Mouse (Mus musculus) heart, embryonic 13.5 days (tissue): ENCODE measurements around the gene Cd5. TPM values are rescaled to one million over a fixed set of nuclear protein-coding genes. Genes with fewer than 3 reads are reported as not detected.

ENCODE experiments used
- ATAC-seq: fragments of 200-750 bp; cut with Nextera tagmentation; 2 replicates; pipeline ENCODE4 v1.8.0; 2017; ENCODE audit warnings: moderate TSS enrichment; ENCODE audit not compliant: insufficient number of reproducible peaks, low FRiP score, low TSS enrichment; ENCODE audit errors: extremely low read depth
- H3K27ac ChIP-seq: fragments of 300-500 bp; sonication (generic); replicated peaks from 2 replicates; pipeline ENCODE4 v1.5.1; 2015; ENCODE audit warnings: moderate library complexity, mild to moderate bottlenecking, inconsistent platforms
- H3K27me3 ChIP-seq: fragments of 300-500 bp; sonication (generic); replicated peaks from 2 replicates; pipeline ENCODE4 v1.6.1; 2015; ENCODE audit warnings: mild to moderate bottlenecking, inconsistent platforms
- H3K36me3 ChIP-seq: fragments of 300-500 bp; sonication (generic); 2 replicates; pipeline ENCODE4 v1.6.1; 2015; ENCODE audit warnings: mild to moderate bottlenecking, inconsistent platforms
- H3K4me1 ChIP-seq: fragments of 300-500 bp; sonication (generic); 2 replicates; pipeline ENCODE4 v1.6.1; 2015; ENCODE audit warnings: inconsistent platforms
- H3K4me2 ChIP-seq: fragments of 300-500 bp; sonication (generic); 2 replicates; pipeline ENCODE4 v1.6.1; 2015; ENCODE audit warnings: inconsistent platforms, mild to moderate bottlenecking, moderate library complexity
- H3K4me3 ChIP-seq: fragments of 300-500 bp; sonication (generic); 2 replicates; pipeline ENCODE4 v1.5.1; 2015; ENCODE audit warnings: moderate library complexity, mild to moderate bottlenecking, inconsistent platforms
- H3K9ac ChIP-seq: fragments of 300-500 bp; sonication (generic); 2 replicates; pipeline ENCODE4 v1.6.1; 2015; ENCODE audit warnings: inconsistent platforms, mild to moderate bottlenecking, moderate library complexity
- H3K9me3 ChIP-seq: fragments of 300-500 bp; sonication (generic); 2 replicates; pipeline ENCODE4 v1.6.1; 2016; ENCODE audit warnings: inconsistent platforms
- WGBS: fragments of 180-500 bp; shearing (Covaris S2); methylation state at CpG from one replicate; pipeline ENCODE4 v1.1.7; 2015; ENCODE audit warnings: mixed read lengths; 5-methylcytosine and 5-hydroxymethylcytosine counted together
- polyA plus RNA-seq: library from polyadenylated mRNA; unstranded; fragments of >200 nt; fragmentation: Nextera tagmentation; extraction: Ambion mirVana; gene quantifications from 2 replicates; pipeline ENCODE4 v1.2.1, GENCODE M21; 2015

Cd5 gene
- polyA plus RNA-seq, 1 experiment from 2014 or later, result 0.71 TPM

GRCm38 (mm10) chr19:10712646-10713045 is 26.2 kb downstream of the Cd5 start:
- 91% methylated on average over 12 of the region's 12 CpGs for WGBS
- no peaks in the 10 kb centered on the region for H3K27me3 ChIP-seq
- no peak overlapping the region for H3K27ac ChIP-seq
- no peaks in the 10 kb centered on the region for H3K9me3 ChIP-seq
- peaks cover 59% of the 10 kb centered on the region for H3K36me3 ChIP-seq
- peaks cover 31% of the 10 kb centered on the region for H3K4me1 ChIP-seq
- no peak overlapping the region for H3K4me3 ChIP-seq
- H3K9ac ChIP-seq, result no peak overlapping the region
- H3K4me2 ChIP-seq, result no peak overlapping the region
- no peak for ATAC-seq

- Histone ChIP-seq H3K9me3 (no peaks in the 10 kb centered on the region), H3K27me3 (no peaks in the 10 kb centered on the region), H3K4me2 (no peak overlapping the region), H3K36me3 (peaks cover 64% of the 10 kb centered on the region), H3K27ac (no peak overlapping the region), H3K9ac (no peak overlapping the region), H3K4me1 (peaks cover 35% of the 10 kb centered on the region), H3K4me3 (no peak overlapping the region)
- no peak for ATAC-seq
- WGBS, result 92% methylated on average over 7 of the region's 7 CpGs
These were observed 26.6 kb downstream of the Cd5 start for GRCm38 (mm10) chr19:10712194-10712593.

GRCm38 (mm10) chr19:10710751-10711150 is 28.1 kb downstream of the Cd5 start:
- Histone ChIP-seq H3K36me3 (peaks cover 76% of the 10 kb centered on the region), H3K9me3 (no peaks in the 10 kb centered on the region), H3K27ac (peak overlapping the region; percentile 96), H3K4me2 (no peak overlapping the region), H3K9ac (peak overlapping the region; percentile 66; the same call in 1 of the 2 replicates), H3K27me3 (no peaks in the 10 kb centered on the region), H3K4me3 (no peak overlapping the region), H3K4me1 (peaks cover 44% of the 10 kb centered on the region)
- ATAC-seq, result no peak
- 88% methylated on average over 4 of the region's 4 CpGs for WGBS

GRCm38 (mm10) chr19:10710088-10710511 is 28.7 kb downstream of the Cd5 start:
- ATAC-seq, result peak; percentile 3; the same call in 1 of the 2 replicates
- no peaks in the 10 kb centered on the region for H3K27me3 ChIP-seq
- no peaks in the 10 kb centered on the region for H3K9me3 ChIP-seq
- peak overlapping the region; percentile 66; the same call in 1 of the 2 replicates for H3K9ac ChIP-seq
- WGBS, result 67% methylated on average over 9 of the region's 9 CpGs
- H3K36me3 ChIP-seq, result peaks cover 76% of the 10 kb centered on the region
- H3K4me3 ChIP-seq, result no peak overlapping the region
- H3K4me1 ChIP-seq, result peaks cover 50% of the 10 kb centered on the region
- H3K27ac ChIP-seq, result peak overlapping the region; percentile 96
- H3K4me2 ChIP-seq, result peak overlapping the region; percentile 31; the same call in 1 of the 2 replicates

- Histone ChIP-seq H3K4me3 (no peak overlapping the region), H3K9ac (peak overlapping the region; percentile 66), H3K27ac (peak overlapping the region; percentile 96), H3K9me3 (no peaks in the 10 kb centered on the region), H3K36me3 (peaks cover 76% of the 10 kb centered on the region), H3K27me3 (no peaks in the 10 kb centered on the region), H3K4me1 (peaks cover 55% of the 10 kb centered on the region), H3K4me2 (peak overlapping the region; percentile 31; the same call in 1 of the 2 replicates)
- WGBS, result 14% methylated on average over 8 of the region's 8 CpGs
- ATAC-seq, result peak; percentile 65; the same call in 1 of the 2 replicates
These were observed 29.3 kb downstream of the Cd5 start for GRCm38 (mm10) chr19:10709360-10710087.

- ATAC-seq, result no peak
- Histone ChIP-seq H3K4me2 (0 out of 2 replicates have a peak overlapping the region, but pooled peaks have one; percentile 16), H3K27me3 (no peaks in the 10 kb centered on the region), H3K4me1 (peaks cover 58% of the 10 kb centered on the region), H3K27ac (peak overlapping the region; percentile 96), H3K9me3 (no peaks in the 10 kb centered on the region), H3K9ac (peak overlapping the region; percentile 66), H3K36me3 (peaks cover 70% of the 10 kb centered on the region), H3K4me3 (no peak overlapping the region)
- WGBS, result 63% methylated on average over 6 of the region's 6 CpGs
These were observed 29.9 kb downstream of the Cd5 start for GRCm38 (mm10) chr19:10708900-10709299.

- Histone ChIP-seq H3K4me1 (peaks cover 58% of the 10 kb centered on the region), H3K4me2 (no peak overlapping the region), H3K27ac (peak overlapping the region; percentile 96; the same call in 1 of the 2 replicates), H3K4me3 (no peak overlapping the region), H3K9ac (no peak overlapping the region), H3K27me3 (no peaks in the 10 kb centered on the region), H3K9me3 (no peaks in the 10 kb centered on the region), H3K36me3 (peaks cover 60% of the 10 kb centered on the region)
- 76% methylated on average over 1 of the region's 1 CpGs for WGBS
- no peak for ATAC-seq
These were observed 30.9 kb downstream of the Cd5 start for GRCm38 (mm10) chr19:10707881-10708280.

- Histone ChIP-seq H3K9me3 (no peaks in the 10 kb centered on the region), H3K27me3 (no peaks in the 10 kb centered on the region), H3K27ac (no peak overlapping the region), H3K4me3 (no peak overlapping the region), H3K4me1 (peaks cover 58% of the 10 kb centered on the region), H3K9ac (peak overlapping the region; percentile 62), H3K4me2 (no peak overlapping the region), H3K36me3 (peaks cover 54% of the 10 kb centered on the region)
- ATAC-seq, result no peak
- WGBS, result 62% methylated on average over 13 of the region's 13 CpGs
These were observed 31.5 kb downstream of the Cd5 start for GRCm38 (mm10) chr19:10707087-10707875.

GRCm38 (mm10) chr19:10703470-10703869 is 35.3 kb downstream of the Cd5 start:
- 88% methylated on average over 8 of the region's 8 CpGs for WGBS
- Histone ChIP-seq H3K9me3 (no peaks in the 10 kb centered on the region), H3K27ac (no peak overlapping the region), H3K4me2 (no peak overlapping the region), H3K4me3 (no peak overlapping the region), H3K4me1 (peaks cover 70% of the 10 kb centered on the region), H3K36me3 (peaks cover 25% of the 10 kb centered on the region), H3K9ac (no peak overlapping the region), H3K27me3 (no peaks in the 10 kb centered on the region)
- no peak for ATAC-seq

- WGBS, result 79% methylated on average over 8 of the region's 8 CpGs
- Histone ChIP-seq H3K4me1 (peaks cover 75% of the 10 kb centered on the region), H3K27me3 (no peaks in the 10 kb centered on the region)
These were observed 36.7 kb downstream of the Cd5 start for GRCm38 (mm10) chr19:10702125-10702524.

GRCm38 (mm10) chr19:10701013-10701726 is 37.6 kb downstream of the Cd5 start:
- Histone ChIP-seq H3K27ac (no peak overlapping the region), H3K4me3 (no peak overlapping the region), H3K9me3 (no peaks in the 10 kb centered on the region), H3K27me3 (no peaks in the 10 kb centered on the region), H3K9ac (no peak overlapping the region), H3K4me1 (peaks cover 78% of the 10 kb centered on the region), H3K36me3 (peaks cover 2% of the 10 kb centered on the region; the same call in 1 of the 2 replicates), H3K4me2 (no peak overlapping the region)
- ATAC-seq, result no peak
- 72% methylated on average over 6 of the region's 6 CpGs for WGBS

More at GRCm38 (mm10) chr19:10702125-10702524, 36.7 kb downstream of the Cd5 start:
- H3K9ac ChIP-seq, result 0 out of 2 replicates have a peak overlapping the region, but pooled peaks have one; percentile 10
- H3K4me2 ChIP-seq, result no peak overlapping the region
- H3K27ac ChIP-seq, result no peak overlapping the region
- H3K36me3 ChIP-seq, result peaks cover 11% of the 10 kb centered on the region
- H3K4me3 ChIP-seq, result no peak overlapping the region
- no peaks in the 10 kb centered on the region for H3K9me3 ChIP-seq
- no peak for ATAC-seq
